Mouse (Mus musculus) left cerebral cortex, adult 18-20 months (tissue): ENCODE results near the gene Csk. TPM values are rescaled to one million over a fixed set of nuclear protein-coding genes. Genes with fewer than 3 reads are reported as not detected.

Source experiments
- DNase-seq, 2 experiments: peaks; one replicate each; pipeline ENCODE4 v3.0.0; 2021 to 2022; ENCODE audit warnings: low spot score in 2 of 2, mixed read lengths in 1 of 2
- total RNA-seq, 2 experiments: library from RNA; stranded (reverse); gene quantifications; 2 replicates each; pipeline ENCODE4 v1.2.3; 2021

Gene Csk
- total RNA-seq, 2 experiments from 2014 or later, result 35.1 to 37.0 TPM

DNA sequence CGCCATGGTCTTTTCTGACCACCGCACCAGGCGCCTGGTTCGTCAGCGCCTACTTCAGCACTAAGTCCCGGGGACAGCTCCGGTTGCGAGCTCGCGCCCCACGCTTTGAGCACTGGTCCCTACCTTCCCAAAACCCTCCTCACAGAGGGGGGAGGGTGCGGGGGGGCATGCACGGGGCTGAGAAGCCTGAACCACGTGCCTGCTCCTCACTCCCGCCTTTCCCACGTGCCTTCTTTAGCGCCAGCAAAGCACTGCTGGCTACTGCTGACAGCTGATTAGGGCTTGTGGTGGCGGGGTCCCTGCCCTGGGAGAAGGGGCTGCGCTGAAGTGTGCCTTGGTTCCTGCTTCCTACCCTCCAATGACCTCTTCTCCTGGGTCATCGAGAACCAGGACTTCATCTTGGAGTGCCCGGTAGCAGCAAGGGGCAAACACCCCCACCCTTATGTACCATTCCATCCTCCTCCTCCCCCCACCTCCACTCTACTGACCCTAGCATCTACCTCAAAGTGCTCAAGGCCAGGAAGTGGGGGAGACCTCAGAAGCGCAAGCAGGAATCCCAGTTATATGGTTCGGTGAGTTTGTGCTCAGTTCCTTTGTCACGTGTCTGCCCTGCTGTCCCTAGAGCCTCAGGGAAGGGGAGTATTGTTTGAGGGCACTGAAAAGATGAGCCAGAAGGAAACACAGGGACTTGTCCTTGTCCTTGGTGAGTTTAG, 47.1 kb downstream of the Csk start, which contains the start of gene Cplx3:
Gene Cplx3 (minus strand): TSS at position 143 of the 713 bp plus-strand sequence.
- no peak for DNase-seq

DNA sequence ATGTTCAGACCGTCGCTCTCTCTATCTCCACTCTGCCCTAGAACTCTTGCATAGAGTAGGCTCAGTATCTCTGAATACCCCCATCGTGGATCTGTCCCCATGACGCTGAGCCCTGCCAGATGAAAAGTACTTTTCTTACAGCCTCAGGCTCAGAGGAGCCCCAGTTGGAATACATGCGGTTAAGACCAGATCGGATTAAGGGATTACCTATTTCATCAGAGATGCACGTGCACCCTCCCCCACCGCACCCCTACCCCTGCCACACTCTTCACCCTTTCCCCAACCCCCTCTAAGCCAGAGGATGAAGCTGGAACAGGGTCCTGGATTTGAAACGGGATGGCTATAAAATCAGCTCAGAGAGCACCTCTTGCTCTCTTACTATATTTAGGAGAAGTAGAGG, 47.9 kb downstream of the Csk start:
- DNase-seq, result no peak

DNA sequence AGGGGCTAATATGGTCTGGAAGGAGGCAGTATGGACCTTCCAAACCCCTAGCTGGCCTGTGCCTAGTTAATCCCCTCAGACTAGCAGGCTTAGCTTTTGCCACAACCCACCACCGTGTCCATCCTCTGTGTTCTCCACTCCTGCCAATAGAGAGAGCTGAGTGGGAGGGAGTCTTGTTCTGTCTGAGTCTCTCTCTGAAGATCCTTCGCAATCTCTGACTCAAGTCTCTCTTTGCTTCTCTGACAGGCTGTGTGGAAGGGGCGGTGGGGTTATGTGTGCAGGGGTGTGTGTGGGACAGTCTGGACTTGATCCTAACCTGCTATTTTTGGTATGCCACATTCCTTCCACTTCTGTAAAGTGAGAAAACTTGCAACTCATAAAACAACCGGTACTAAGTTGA, 48.6 kb downstream of the Csk start:
- no peak for DNase-seq

DNA sequence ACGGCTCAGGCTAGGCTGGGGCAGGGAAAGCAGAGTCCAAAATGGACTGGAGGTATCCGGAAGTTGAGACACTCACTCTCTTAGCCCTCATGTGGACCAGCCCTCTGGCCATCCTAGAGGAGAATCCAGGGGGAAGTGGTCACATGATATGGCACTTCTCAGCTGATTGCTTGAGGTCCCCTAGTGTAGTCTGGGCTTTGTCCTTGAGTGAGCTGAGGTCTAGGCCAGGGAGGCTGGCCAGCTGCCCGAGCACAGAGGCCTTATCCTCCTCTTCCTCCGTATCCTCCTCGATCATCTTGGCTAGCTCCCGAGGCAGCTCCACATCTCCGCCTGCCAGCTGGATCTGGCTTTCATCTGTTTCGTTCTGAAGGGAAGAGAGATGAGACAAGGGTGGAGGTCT, 51.3 kb downstream of the Csk start:
- no peak for DNase-seq

DNA sequence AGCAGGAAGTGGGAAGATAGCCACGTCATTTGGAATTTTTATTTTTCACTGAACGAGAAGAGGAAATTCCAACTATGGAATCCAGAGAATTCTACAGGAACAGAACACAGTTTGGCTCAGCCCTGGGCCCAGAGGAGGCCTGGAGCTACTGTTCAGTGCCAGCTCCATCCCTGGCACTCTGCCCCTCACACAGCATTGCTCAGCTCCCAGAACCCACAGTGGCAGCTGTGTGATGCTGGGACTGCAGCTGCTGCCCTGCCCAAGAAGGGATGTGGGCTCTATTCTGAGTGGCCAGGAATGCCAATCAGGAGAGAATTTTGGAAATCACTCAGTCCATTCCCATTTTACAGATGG, 52.1 kb downstream of the Csk start:
- DNase-seq, result peak; percentile 66 to 72

DNA sequence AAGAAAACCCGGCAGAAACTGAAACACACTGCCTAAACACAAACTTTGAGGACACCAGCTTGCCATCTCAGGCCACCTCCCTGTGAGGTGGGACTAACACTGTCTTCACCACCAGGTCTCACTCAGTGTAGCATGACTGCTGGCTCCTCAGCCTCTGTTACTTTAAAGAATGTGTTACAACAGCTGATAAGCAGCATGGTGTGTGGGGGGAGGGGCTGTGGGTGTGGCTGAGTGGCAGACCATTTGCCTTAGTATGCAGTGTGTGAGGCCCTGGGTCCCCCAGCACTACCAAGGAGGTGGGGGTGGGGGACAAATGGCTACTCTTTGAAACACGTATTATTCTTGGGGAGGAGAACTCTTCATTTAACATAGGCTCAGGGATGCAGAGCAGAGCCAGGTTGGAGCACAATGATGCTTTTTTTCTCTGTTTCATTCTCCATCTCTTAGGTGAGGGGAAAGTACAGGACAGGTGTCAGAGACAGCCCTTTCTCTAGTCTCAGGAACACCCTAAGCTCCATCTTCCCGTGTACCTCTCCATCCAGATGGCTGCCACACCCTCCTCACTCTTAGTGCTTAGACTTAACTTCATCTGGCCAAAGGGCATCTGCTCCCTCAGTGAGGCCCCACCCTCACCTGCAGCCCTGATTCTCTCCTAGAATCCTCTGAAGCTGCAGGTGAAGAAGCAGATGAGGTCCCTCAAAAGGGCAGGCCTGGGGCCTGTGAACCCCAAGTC, 52.6 kb downstream of the Csk start:
- DNase-seq, result no peak

DNA sequence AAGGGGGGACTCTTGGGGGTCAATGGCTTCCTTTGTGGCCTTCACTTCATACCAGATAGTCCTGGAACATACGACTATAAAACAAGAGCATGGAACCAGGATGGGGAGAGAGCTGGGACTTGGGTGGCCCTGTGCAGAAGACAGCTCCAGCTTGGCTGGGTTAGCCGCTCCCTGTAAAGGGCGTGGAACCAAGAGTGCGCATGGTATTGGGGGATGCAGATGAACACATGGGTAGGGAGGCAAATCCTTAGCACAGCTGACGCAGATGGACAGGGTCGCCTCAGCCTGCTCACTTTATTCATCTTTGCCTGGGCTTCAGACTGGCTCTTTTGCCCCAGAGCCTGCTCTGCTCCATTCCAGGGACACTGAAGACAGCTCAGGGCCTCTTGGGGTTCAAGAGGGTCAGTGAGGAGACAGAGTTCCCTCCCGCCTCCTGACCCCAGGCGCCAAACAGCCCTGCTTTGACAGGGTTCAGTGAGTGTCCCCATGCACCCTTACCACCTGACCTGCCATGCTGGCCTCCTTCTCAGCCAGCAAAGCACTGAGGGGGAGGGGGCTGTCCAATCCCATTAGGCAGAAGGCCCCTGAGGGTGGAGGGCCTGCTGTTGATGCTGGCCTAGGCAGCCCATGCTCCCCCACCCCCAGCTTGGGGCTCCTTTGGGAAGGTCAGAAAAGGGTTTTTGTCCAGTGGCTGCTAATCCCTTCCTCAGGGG, 54.4 kb downstream of the Csk start:
- no peak for DNase-seq

DNA sequence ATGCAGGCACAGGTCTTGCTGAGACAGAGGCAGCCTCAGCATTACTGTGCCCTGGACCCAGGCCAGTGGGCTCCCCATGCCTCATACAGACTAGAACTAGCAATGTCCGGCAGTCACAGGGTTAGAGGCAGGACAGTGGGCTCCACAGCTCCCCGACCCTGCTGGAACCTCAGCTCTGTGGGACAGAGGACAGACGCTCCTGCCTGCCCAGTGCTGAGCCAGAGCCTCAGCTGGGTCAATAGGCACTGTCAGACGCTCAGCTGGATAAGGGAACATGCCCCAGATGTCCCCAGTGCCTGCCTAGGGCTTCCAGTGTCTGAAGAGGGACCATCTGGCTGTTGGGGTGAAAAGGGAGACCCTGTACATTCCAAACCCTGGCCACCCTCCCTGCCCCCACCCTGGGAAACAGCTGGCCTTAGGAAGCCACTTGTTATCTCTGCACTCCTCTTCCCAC, 55.5 kb downstream of the Csk start:
- DNase-seq, result no peak

DNA sequence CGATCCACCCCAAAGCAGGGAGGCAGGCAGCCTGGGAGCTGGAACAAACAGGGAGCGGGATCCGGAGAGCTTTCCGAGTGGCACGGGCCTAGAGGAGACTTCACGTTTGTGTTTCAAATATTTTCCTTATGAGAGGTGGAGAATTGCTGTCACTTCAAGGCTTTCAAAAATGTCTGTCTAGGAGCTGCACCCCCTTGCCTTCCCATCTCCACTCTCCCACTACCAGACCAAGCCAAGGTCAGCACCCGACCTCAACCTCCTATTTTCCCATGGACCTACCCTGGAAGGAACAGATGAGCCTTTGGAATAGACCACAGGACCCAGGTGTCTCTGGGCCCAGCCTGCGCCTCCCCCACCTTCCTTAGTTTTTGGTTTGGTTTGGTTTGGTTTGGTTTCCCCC, 56.2 kb downstream of the Csk start:
- no peak for DNase-seq

DNA sequence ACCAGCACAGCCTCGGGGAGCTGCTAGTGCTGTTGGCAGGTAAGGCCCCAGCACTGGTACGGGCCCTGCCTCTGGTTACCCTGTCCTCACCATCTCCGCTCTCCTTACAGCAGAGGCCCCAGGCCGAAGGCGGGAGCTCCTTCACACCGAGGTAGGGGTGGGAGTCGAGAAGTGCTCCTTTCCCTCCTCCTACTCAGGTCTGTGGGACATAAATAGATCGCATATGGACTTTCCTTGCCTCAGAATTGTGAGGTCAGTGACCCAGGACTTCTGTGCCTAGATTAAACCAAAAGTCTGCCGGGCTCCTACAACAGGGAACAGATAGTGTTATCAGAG, 59.3 kb downstream of the Csk start:
- no peak for DNase-seq

DNA sequence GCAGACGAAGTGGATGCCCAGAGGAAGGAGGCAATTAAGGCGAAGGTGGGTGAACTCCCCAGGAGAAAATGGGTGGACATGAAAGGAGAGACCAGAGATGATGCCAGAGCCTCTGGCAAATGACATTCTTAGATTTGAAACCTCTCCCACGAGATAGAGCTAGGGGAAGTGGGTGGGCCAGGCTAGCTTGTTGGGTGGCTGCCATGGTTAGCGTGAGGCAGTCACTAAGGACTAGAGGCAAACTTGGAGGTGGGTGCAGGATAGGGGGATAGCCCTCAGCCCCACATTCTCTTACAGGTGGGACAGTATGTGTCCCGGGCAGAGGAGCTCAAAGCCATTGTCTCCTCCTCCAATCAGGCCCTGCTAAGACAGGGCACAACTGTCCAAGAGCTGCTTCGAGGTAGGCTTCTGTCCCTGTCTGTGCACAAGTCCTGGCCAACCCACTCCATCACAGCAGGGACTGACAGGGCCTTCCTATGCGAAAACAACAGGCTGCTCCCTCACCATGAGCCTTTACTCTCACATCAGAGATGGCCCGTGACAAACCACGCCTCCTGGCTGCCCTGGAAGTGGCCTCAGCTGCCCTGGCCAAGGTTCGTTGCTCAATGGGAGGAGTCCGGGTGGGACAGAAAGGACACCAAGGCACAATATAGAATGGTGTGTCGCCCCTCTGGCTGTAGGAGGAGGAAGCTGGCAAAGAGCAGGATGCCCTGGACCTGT, 59.8 kb downstream of the Csk start:
- DNase-seq, result peak in 1 of 2 experiments; percentile 40

DNA sequence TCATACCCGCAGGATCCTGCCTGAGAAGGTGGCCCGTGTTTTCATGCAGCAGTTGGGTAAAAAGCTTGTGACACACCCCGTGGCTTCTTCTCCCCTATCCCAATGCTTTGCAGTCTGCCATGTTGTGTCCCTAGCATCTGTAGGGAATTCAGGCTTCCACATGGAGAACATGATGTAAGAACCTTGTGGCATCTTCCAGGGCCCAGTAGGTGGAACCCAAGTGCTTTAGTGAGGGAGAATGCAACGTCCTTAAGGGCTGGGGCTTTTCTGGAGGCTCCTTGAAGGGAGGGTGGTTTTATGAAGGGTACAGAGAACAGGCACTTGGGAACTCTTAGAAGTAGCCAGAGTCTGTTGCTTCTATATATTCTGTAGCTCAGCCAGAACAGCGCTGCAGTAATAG, 62.7 kb downstream of the Csk start:
- DNase-seq, result no peak

DNA sequence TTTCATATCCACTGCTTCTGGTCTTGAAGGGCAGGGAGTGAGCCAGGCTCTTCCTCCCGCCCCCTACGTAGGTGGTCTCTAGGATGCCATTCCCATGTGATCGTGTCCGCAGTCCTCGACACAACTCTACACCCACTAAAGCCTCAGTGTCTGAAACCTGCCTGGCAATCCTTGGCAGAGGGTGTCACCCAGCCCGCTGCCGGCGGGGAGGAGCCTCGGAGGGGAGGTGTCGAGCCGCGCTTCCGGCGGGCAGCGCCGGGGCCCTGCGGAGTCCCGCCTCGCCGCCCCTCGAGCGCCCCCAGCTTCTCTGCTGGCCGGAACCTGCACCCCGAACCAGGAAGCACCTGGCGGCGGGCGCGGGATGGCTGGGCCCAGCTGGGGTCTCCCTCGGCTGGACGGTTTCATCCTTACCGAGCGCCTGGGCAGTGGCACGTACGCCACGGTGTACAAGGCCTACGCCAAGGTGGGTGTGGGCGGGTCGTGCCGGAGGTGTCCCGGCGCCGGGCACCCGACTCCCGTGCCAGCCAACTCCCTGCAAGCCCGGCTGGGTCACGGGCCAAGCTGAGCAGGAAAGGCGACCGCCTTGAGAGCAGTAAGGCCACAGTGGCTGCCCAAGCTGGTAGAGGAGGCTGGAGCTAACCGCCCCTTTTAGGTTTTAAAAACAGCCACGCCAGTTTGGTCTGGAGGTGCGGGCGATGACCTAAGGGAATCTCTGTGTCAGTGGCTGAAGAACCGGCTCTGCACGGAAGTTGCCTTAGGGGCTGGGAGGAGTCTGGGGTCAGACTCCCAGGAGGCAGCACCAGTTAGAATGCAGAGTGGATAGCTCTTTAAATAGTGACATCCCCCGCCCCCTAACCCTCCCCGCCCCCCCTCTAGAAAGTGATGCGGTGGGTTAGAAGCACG, 64.0 kb downstream of the Csk start, which contains the start of gene Ulk3:
Gene Ulk3 (plus strand): TSS at position 229 of the 903 bp plus-strand sequence.
- DNase-seq, result peak; percentile 61 to 83

DNA sequence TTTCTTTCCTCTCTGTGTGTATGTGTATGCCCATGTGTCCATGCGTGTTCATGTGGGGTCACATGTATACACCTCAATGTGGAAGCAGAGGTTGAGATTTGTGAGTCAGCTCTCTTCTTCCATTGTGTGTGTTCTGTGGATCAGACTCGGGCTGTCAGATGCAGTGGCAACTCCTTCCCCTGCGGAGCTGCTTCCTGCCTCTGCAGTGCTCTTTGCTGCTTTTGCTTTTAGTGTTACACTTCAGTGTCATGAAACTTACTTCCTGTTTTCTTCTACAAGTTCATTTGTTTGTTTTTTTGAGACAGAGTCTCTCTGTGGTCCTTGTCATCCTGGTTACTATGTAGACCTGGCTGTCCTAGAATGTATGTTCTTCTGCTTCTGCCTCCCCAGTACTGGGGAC, 68.4 kb downstream of the Csk start:
- no peak for DNase-seq

DNA sequence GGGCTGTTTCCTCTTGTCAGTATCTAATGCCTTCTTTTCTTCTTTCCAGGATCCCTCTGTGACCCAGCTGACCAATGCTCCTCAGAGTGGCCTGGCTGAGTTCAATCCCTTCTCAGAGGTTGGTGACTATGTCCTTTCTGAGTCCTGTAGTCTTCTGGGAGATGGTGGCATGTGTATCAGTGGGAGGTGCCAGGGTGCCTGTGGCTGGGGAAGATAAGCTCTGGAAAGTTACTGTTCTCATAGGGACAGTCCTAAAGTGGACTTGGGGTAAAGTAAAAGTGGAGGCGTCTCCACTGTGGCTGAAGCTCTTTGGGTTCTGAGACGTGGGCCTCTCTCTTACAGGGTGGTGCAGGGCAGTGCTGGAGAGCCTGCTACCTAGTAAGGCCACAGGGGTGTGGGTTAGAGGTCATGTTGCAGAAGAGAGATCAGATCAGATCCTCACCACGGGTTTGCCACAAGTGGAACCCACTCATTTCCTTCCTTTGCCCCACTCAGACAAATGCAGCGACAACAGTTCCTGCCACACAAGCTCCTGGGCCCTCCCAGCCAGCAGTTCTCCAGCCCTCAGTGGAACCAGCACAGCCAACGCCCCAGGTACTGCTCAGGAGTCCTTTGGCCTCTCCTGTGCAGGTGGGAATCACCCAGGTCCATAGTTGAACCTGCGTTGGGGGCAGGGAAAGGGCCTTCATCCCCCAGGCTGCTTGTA, 76.1 kb downstream of the Csk start:
- DNase-seq, result no peak

Other genes starting within 250 kb of the Csk start
- gene Ppcdc, start 213.5 kb downstream of the Csk start, total RNA-seq, result 10 to 100 TPM; 14.3 TPM
- 100 to 1,000 TPM; 381 to 400 TPM for gene Scamp5, start 185.6 kb downstream of the Csk start, total RNA-seq
- gene Rpp25, start 149.6 kb downstream of the Csk start, total RNA-seq, result 10 to 100 TPM; 17.6 to 18.5 TPM
- 100 to 1,000 TPM; 410 to 481 TPM for gene Cox5a, start 132.4 kb downstream of the Csk start, total RNA-seq
- gene Fam219b, start 116.1 kb downstream of the Csk start, total RNA-seq, result 10 to 100 TPM; 17.6 to 25.6 TPM
- 10 to 100 TPM; 66.0 to 69.4 TPM for gene Mpi, start 100.9 kb downstream of the Csk start, total RNA-seq
- 10 to 100 TPM; 20.9 to 23.1 TPM for gene Scamp2, start 92.7 kb downstream of the Csk start, total RNA-seq
- gene Ulk3, start 64.2 kb downstream of the Csk start, total RNA-seq, result 10 to 100 TPM; 28.9 to 33.5 TPM
- gene Cplx3, start 47.4 kb downstream of the Csk start, total RNA-seq, result 10 to 100 TPM; 13.0 to 13.6 TPM
- not detected for gene Lman1l, start 32.9 kb downstream of the Csk start, total RNA-seq
- gene Cyp1a2, start 30.1 kb upstream of the Csk start, total RNA-seq, result not detected
- under 1 TPM in 1 of 2 experiments, not detected in 1; 0.16 TPM for gene Cyp1a1, start 34.3 kb upstream of the Csk start, total RNA-seq
- 10 to 100 TPM; 15.2 to 16.0 TPM for gene Edc3, start 54.9 kb upstream of the Csk start, total RNA-seq
- gene Clk3, start 112.2 kb upstream of the Csk start, total RNA-seq, result 10 to 100 TPM; 77.8 to 88.3 TPM
- gene Arid3b, start 183.2 kb upstream of the Csk start, total RNA-seq, result 10 to 100 TPM; 12.3 to 13.5 TPM